Mouse (Mus musculus): ENCODE data around the gene Kif21b. TPM values are rescaled to one million over a fixed set of nuclear protein-coding genes. Genes with fewer than 3 reads are reported as not detected.
A peak's percentile ranks its signal among the peaks of the same experiment; 100 is the strongest.

Kif21b gene
- polyA plus RNA-seq, 1 experiment from 2014 or later = 5.6 TPM

GRCm38 (mm10) chr1:136174101-136174606 lies 43.0 kb downstream of the Kif21b start:
- peak overlapping the region; percentile 7; the same call in 1 of the 2 replicates for H3K4me2 ChIP-seq (ENCODE audit: low read length)
- H3K36me3 ChIP-seq (ENCODE audit: control insufficient read depth, insufficient read depth, low read length) = peaks cover 28% of the 10 kb centered on the region
- H3K9ac ChIP-seq (ENCODE audit: low read length) = no peak overlapping the region
- ATAC-seq (replicated peaks; ENCODE audit: low FRiP score, low TSS enrichment, low read depth) (peak; percentile 20), DNase-seq (ENCODE audit: low spot score) (peak; percentile 68)
- H3K9me3 ChIP-seq (ENCODE audit: control insufficient read depth, low read length) = no peaks in the 10 kb centered on the region
- WGBS = 19% methylated on average over 13 of the region's 13 CpGs
- H3K27ac ChIP-seq (ENCODE audit: low read depth) = no peak overlapping the region
- no peak overlapping the region for H3K4me3 ChIP-seq (ENCODE audit: low read depth, low read length)
- H3K4me1 ChIP-seq (replicated peaks; ENCODE audit: control insufficient read depth, insufficient read depth, low read length) = peaks cover 26% of the 10 kb centered on the region
- H3K27me3 ChIP-seq (replicated peaks; ENCODE audit: control insufficient read depth, insufficient read depth, low read length) = no peaks in the 10 kb centered on the region

GRCm38 (mm10) chr1:136175183-136175582 lies 44.0 kb downstream of the Kif21b start:
- Histone ChIP-seq H3K4me1 (replicated peaks; ENCODE audit: control insufficient read depth, insufficient read depth, low read length) (peaks cover 26% of the 10 kb centered on the region), H3K9me3 (ENCODE audit: control insufficient read depth, low read length) (no peaks in the 10 kb centered on the region), H3K36me3 (ENCODE audit: control insufficient read depth, insufficient read depth, low read length) (peaks cover 28% of the 10 kb centered on the region), H3K27me3 (replicated peaks; ENCODE audit: control insufficient read depth, insufficient read depth, low read length) (no peaks in the 10 kb centered on the region), H3K4me2 (ENCODE audit: low read length) (no peak overlapping the region), H3K27ac (ENCODE audit: low read depth) (no peak overlapping the region), H3K9ac (ENCODE audit: low read length) (no peak overlapping the region), H3K4me3 (ENCODE audit: low read depth, low read length) (no peak overlapping the region)
- DNase-seq (ENCODE audit: low spot score) = peak; percentile 80
- 37% methylated on average over 6 of the region's 6 CpGs for WGBS
- ATAC-seq (replicated peaks; ENCODE audit: low FRiP score, low TSS enrichment, low read depth) = no peak

GRCm38 (mm10) chr1:136177085-136177484 lies 45.9 kb downstream of the Kif21b start:
- Histone ChIP-seq H3K36me3 (ENCODE audit: control insufficient read depth, insufficient read depth, low read length) (peaks cover 18% of the 10 kb centered on the region), H3K9ac (ENCODE audit: low read length) (no peak overlapping the region), H3K4me2 (ENCODE audit: low read length) (no peak overlapping the region), H3K4me1 (replicated peaks; ENCODE audit: control insufficient read depth, insufficient read depth, low read length) (peaks cover 26% of the 10 kb centered on the region), H3K27ac (ENCODE audit: low read depth) (no peak overlapping the region), H3K4me3 (ENCODE audit: low read depth, low read length) (no peak overlapping the region), H3K9me3 (ENCODE audit: control insufficient read depth, low read length) (no peaks in the 10 kb centered on the region), H3K27me3 (replicated peaks; ENCODE audit: control insufficient read depth, insufficient read depth, low read length) (no peaks in the 10 kb centered on the region)
- WGBS = 83% methylated on average over 2 of the region's 2 CpGs
- DNase-seq (ENCODE audit: low spot score) = no peak
- ATAC-seq (replicated peaks; ENCODE audit: low FRiP score, low TSS enrichment, low read depth) = no peak

- Histone ChIP-seq H3K27me3 (replicated peaks; ENCODE audit: control insufficient read depth, insufficient read depth, low read length) (no peaks in the 10 kb centered on the region), H3K4me3 (ENCODE audit: low read depth, low read length) (no peak overlapping the region), H3K4me2 (ENCODE audit: low read length) (no peak overlapping the region), H3K4me1 (replicated peaks; ENCODE audit: control insufficient read depth, insufficient read depth, low read length) (peaks cover 13% of the 10 kb centered on the region), H3K27ac (ENCODE audit: low read depth) (no peak overlapping the region), H3K9ac (ENCODE audit: low read length) (no peak overlapping the region), H3K36me3 (ENCODE audit: control insufficient read depth, insufficient read depth, low read length) (peaks cover 8% of the 10 kb centered on the region), H3K9me3 (ENCODE audit: control insufficient read depth, low read length) (no peaks in the 10 kb centered on the region)
- DNase-seq (ENCODE audit: low spot score) = no peak
- WGBS = 56% methylated on average over 6 of the region's 6 CpGs
- ATAC-seq (replicated peaks; ENCODE audit: low FRiP score, low TSS enrichment, low read depth) = no peak
These were observed 47.6 kb downstream of the Kif21b start for GRCm38 (mm10) chr1:136178741-136179140.

- H3K4me3 ChIP-seq (ENCODE audit: low read depth, low read length) = no peak overlapping the region
- peaks cover 5% of the 10 kb centered on the region for H3K4me1 ChIP-seq (replicated peaks; ENCODE audit: control insufficient read depth, insufficient read depth, low read length)
- H3K36me3 ChIP-seq (ENCODE audit: control insufficient read depth, insufficient read depth, low read length) = peaks cover 8% of the 10 kb centered on the region
- WGBS = 57% methylated on average over 2 of the region's 2 CpGs
- ATAC-seq (replicated peaks; ENCODE audit: low FRiP score, low TSS enrichment, low read depth) (no peak), DNase-seq (ENCODE audit: low spot score) (no peak)
- H3K4me2 ChIP-seq (ENCODE audit: low read length) = no peak overlapping the region
- H3K9me3 ChIP-seq (ENCODE audit: control insufficient read depth, low read length) = no peaks in the 10 kb centered on the region
- no peak overlapping the region for H3K9ac ChIP-seq (ENCODE audit: low read length)
- H3K27me3 ChIP-seq (replicated peaks; ENCODE audit: control insufficient read depth, insufficient read depth, low read length) = no peaks in the 10 kb centered on the region
- no peak overlapping the region for H3K27ac ChIP-seq (ENCODE audit: low read depth)
These were observed 48.4 kb downstream of the Kif21b start for GRCm38 (mm10) chr1:136179511-136180001.

GRCm38 (mm10) chr1:136190033-136190432 lies 58.8 kb downstream of the Kif21b start:
- no peak overlapping the region for H3K9ac ChIP-seq (ENCODE audit: low read length)
- no peaks in the 10 kb centered on the region for H3K36me3 ChIP-seq (ENCODE audit: control insufficient read depth, insufficient read depth, low read length)
- WGBS = 88% methylated on average over 5 of the region's 5 CpGs
- no peak overlapping the region for H3K4me2 ChIP-seq (ENCODE audit: low read length)
- no peaks in the 10 kb centered on the region for H3K4me1 ChIP-seq (replicated peaks; ENCODE audit: control insufficient read depth, insufficient read depth, low read length)
- no peak overlapping the region for H3K27ac ChIP-seq (ENCODE audit: low read depth)
- H3K27me3 ChIP-seq (replicated peaks; ENCODE audit: control insufficient read depth, insufficient read depth, low read length) = no peaks in the 10 kb centered on the region
- no peak overlapping the region for H3K4me3 ChIP-seq (ENCODE audit: low read depth, low read length)
- no peaks in the 10 kb centered on the region for H3K9me3 ChIP-seq (ENCODE audit: control insufficient read depth, low read length)
- DNase-seq (ENCODE audit: low spot score) = no peak
- no peak for ATAC-seq (replicated peaks; ENCODE audit: low FRiP score, low TSS enrichment, low read depth)

- Histone ChIP-seq H3K27me3 (replicated peaks; ENCODE audit: control insufficient read depth, insufficient read depth, low read length) (no peaks in the 10 kb centered on the region), H3K4me3 (ENCODE audit: low read depth, low read length) (no peak within 1 kb of the TSS), H3K9ac (ENCODE audit: low read length) (no peak within 1 kb of the TSS), H3K4me2 (ENCODE audit: low read length) (no peak within 1 kb of the TSS), H3K27ac (ENCODE audit: low read depth) (no peak within 1 kb of the TSS), H3K9me3 (ENCODE audit: control insufficient read depth, low read length) (no peaks in the 10 kb centered on the region), H3K4me1 (replicated peaks; ENCODE audit: control insufficient read depth, insufficient read depth, low read length) (no peaks in the 10 kb centered on the region), H3K36me3 (ENCODE audit: control insufficient read depth, insufficient read depth, low read length) (peaks cover 47% of the 10 kb centered on the region)
- DNase-seq (ENCODE audit: low spot score) (no peak), ATAC-seq (replicated peaks; ENCODE audit: low FRiP score, low TSS enrichment, low read depth) (peak; percentile 29; the same call in 1 of the 2 replicates)
- 47% methylated on average over 3 of the region's 3 CpGs for WGBS
These were observed 81.6 kb downstream of the Kif21b start, which contains the start of gene Mroh3 for GRCm38 (mm10) chr1:136212803-136213202. Gene Mroh3, minus strand, starts transcription at chr1:136212828.

- ATAC-seq (replicated peaks; ENCODE audit: low FRiP score, low TSS enrichment, low read depth) = no peak
- Histone ChIP-seq H3K4me2 (ENCODE audit: low read length) (no peak overlapping the region), H3K4me3 (ENCODE audit: low read depth, low read length) (no peak overlapping the region), H3K27me3 (replicated peaks; ENCODE audit: control insufficient read depth, insufficient read depth, low read length) (no peaks in the 10 kb centered on the region), H3K27ac (ENCODE audit: low read depth) (no peak overlapping the region), H3K4me1 (replicated peaks; ENCODE audit: control insufficient read depth, insufficient read depth, low read length) (no peaks in the 10 kb centered on the region), H3K36me3 (ENCODE audit: control insufficient read depth, insufficient read depth, low read length) (peaks cover 62% of the 10 kb centered on the region), H3K9me3 (ENCODE audit: control insufficient read depth, low read length) (no peaks in the 10 kb centered on the region), H3K9ac (ENCODE audit: low read length) (no peak overlapping the region)
- WGBS = 82% methylated on average over 15 of the region's 15 CpGs
- no peak for DNase-seq (ENCODE audit: low spot score)
These were observed 83.1 kb downstream of the Kif21b start for GRCm38 (mm10) chr1:136214304-136214703.
